Mouse (Mus musculus): ENCODE data around the gene Fam178b.

The Fam178b gene

DNA sequence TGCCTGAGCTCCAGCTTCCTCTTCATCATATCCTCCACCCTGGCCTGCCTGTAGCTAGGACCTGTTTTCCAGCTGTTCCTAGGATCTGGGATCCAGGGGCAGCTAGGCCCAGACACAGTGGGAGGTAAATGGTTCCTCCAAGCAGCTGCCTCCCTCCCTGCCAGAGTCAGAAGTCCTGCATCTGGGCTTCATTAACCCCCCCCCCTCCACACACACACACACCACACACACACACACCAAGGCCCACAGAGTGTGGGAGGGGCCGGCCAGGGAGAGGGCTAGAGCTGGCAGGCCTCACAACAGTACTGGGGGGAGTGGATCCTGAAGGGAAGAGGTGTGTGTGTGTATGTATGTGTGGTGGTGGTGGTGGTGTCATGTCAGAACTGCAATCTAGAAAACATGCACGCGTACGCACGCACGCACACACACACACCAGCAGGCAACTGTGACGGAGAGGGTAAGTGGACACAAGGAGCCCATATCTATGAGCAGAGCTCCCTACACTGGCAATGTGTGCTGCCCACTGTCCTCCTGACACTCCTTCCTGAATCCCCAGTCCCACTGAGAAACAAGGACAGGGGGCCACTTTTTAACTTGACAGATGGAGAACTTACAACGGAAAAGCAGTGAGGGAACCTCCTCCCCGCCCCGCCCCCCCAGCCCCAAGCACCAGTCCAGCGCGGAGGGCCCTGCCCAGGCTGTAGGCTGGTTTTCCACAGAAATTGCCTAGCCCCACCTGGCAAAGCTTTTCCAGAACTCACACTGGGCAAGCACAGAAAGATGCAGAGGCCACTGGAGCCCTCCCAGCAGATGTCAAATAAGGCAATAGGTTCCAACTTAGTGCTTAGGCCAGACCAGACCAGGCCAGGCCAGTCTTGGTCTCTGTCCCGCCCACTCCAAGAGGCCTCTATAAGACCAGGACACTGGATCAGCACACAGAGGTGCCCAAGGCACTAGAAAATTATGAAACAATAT is 94.2 kb downstream of the Fam178b start:
- no peak for DNase-seq (ENCODE audit: low spot score in 2 of 2)

DNA sequence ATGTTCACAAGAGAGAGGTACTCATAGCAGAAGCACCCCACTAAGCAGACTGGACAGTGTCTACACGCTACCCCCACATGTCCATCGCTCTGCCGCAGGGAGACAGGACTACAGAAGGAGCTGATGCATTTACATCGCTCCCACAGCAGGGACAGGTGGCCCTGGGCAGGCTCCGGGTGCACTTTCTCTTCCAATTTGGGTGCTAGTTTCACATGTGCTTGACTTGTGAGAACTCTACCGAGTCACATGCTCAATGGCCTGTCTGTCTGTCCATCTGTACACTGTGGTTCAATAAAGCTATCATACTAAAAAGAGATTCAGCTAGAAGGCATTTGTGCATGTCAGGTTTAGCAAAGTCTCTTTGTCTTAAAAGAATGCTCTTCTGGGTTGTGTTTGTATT is 95.1 kb downstream of the Fam178b start:
- no peak for DNase-seq (ENCODE audit: low spot score in 2 of 2)

DNA sequence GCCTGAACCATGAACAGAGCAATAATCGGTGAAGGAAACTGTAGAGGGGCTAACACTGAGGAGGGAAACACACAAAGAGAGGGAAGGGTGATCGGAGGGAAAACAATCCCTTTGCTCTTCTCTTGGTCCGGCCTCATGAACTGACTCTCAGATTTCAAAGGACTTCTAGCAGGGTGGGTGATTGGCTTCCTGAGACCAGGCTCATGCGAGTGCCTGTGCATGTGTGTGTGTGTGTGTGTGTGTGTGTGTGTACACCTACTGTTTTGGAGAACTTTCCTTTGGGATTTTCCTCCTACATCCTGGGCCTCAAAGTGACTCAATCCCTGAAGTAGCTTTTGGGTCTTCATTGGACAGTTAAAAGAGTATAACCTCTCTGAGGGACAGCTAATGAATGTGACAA is 96.7 kb downstream of the Fam178b start:
- DNase-seq (ENCODE audit: low spot score in 2 of 2): no peak

DNA sequence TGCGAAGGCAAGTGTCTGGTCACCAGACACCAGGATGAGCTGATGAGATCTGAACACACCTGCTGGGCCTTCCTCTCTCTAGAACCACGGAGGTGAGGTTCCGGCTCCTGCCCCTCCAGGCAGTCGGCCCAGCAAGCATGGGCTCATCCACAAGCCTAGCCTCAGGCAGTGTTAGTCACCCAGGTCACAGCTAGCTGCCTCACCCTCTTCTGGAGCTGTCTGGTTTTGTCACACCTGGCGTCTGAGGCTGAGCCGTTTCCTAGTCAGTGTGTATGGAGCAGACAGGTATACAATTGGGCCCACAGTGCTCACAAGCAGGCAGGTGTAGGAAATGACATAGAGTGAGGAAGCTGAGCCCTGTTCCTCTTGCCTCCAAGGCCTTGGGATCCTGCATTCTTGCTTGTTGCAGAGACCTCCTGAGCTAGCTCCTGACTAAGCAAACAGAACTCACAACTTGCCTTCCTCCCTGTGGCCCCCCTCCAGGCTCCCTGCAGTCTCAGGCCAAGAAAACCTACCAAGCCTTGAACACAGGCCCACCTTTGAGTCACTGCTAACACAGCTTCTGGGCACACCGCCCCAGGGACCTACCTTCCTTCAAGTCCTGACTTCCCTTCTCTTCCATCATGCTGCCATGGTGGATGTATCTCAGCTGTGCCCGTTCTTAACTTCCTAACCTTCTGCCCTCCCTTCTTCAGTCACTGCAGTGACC is 99.4 kb downstream of the Fam178b start:
- DNase-seq (ENCODE audit: low spot score in 2 of 2): no peak

DNA sequence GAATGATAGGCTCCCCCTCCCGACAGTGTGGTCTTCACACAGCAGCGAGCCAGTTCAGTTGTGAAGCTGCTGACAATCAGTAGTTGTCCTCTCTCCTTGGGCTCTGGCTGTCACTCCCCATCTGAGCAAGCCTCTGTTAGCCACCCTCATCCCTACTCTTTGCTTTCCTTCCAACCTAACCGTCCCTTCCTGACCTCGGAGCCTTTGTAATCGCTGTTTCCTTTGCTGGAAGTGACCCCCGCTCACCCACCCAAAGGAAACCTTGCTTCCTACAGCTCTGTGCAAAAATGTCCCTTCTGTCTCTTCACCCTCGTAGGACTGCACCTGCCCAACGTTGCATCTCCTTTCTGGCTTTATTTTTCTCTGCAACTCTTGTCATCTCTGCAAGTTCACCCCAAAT is 100.8 kb downstream of the Fam178b start:
- DNase-seq (ENCODE audit: low spot score in 2 of 2): no peak

- DNase-seq (ENCODE audit: low spot score in 2 of 2): no peak
Measured at GRCm38 (mm10) chr1:36581260-36581659, 101.7 kb downstream of the Fam178b start.

DNA sequence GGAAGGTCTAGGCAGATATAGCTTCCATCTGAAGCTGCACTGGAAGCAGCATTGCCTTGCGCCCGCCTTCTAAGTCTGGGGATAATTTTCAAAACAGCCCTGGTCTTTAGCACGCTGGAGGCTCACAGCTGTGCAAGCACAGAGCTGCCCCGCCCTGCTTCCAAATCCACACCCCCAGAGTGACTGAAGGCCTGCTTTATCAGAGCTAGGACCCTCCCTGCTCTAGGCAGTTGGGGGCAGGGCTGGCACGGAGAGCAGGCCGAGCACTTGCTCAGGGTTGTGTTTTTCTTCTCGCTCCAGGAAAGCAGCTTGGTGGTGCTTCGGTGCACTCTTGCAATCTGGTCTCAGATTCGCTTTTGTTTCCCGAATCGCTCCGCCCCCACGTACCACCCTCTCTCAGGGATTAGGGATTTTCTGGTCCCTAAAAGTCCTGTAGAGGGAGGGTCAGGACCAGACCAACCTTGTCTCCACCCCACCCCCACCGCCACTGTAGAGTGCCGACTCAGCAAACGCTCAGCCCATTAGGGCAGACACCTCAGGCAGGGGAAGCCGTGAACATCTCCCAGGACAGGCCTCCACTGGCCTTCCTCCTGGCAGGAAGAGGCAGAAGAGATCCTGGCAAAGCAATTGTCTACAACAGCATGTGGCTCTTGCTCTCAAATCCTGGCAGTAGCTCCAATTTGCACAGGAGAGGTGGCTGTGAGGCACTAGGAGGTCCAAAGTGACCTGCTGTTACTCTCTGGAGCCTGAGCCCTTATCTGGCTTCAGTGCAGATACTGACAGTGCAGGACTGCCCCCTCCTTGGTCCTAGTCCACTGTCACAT is 102.4 kb downstream of the Fam178b start:
- DNase-seq (ENCODE audit: low spot score in 2 of 2): no peak

- DNase-seq (ENCODE audit: low spot score in 2 of 2): no peak
Measured at GRCm38 (mm10) chr1:36579974-36580383, 103.0 kb downstream of the Fam178b start.

- no peak for DNase-seq (ENCODE audit: low spot score in 2 of 2)
Measured at GRCm38 (mm10) chr1:36576991-36577675, 105.8 kb downstream of the Fam178b start.

- DNase-seq (ENCODE audit: low spot score in 2 of 2): no peak
Measured at GRCm38 (mm10) chr1:36575347-36575746, 107.6 kb downstream of the Fam178b start.

DNA sequence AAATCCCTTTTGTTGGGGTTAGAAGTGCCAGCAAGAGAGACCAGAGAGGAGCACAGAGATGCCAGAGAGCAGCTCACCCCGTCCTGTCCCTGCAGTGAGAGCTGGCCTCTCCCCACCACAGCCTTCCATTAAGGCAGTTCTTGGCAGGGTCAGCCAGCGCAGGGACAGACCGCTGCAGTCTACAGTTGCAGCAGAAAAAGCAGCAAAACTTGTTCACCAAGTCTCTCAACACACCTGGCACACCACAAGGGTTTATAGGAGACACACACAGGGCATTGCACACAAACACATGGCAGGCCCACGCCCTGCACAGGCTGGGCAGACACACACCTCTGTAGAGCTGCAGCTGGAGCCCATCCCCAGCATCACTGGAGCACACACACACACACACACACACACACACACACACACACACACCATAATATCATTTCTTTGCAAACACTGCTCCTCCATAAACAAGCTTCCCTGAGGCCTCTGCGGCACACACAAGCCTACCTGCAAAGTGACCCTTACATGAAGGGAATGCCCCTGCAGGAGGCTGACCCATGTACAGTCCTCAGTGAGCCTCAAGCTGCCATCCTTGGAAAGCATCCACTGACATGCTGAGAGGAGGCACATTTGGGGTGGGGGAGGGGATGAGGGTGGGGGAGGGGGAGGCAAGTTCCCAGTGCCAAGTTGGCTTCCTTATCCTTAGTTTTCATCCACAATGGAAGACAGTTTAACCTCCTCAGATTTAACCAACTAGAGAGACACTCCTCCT is 108.6 kb downstream of the Fam178b start:
- DNase-seq (ENCODE audit: low spot score in 2 of 2): no peak

DNA sequence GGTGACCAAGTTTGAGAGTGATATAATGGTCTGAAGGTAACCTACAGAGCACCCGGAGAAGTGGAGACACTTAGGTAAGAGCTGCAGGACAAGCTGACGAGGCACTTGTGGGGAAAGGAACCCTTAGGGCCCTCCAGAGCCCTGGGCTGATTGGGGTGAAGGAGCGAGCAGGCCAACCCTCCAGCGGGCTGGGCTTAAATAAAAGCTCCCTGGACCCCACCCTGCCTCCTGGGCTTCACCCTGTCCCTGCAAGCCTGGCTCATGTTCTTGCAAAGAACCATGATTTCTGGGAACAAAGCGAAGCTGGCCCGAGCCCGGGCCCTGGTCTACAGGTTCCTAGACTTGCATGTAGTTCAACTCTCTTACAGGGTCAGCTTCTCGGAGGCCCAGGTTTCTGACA is 109.5 kb downstream of the Fam178b start:
- no peak for DNase-seq (ENCODE audit: low spot score in 2 of 2)

- DNase-seq (ENCODE audit: low spot score in 2 of 2): no peak
Measured at GRCm38 (mm10) chr1:36572709-36573108, 110.3 kb downstream of the Fam178b start.

DNA sequence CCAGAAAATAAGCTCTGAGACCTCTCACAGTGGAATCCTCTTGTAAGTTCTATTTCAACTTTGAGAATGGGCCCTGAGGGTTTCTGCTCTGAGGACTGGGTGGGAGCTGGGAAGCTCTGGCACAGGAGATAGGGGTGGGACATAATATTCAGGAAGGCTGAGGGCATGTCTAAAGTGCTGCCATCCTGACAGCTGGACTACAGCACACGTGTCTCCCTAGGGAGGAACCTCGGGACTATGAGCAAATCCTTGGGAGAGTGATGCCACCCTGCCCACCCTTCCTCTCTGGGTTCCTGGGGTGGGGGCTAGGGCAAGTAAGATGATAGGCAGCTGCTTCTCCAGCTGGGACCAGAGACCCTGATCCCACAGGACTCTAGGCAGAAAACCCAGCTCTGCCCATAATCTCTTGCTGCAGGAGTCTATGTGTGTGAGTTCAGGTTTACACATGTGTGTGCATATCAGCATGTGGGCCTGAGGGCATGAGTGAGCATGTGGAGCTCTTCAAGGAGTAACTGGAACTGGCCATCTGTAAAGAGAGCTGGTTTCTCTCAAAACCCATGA is 110.8 kb downstream of the Fam178b start:
- DNase-seq (ENCODE audit: low spot score in 2 of 2): no peak

DNA sequence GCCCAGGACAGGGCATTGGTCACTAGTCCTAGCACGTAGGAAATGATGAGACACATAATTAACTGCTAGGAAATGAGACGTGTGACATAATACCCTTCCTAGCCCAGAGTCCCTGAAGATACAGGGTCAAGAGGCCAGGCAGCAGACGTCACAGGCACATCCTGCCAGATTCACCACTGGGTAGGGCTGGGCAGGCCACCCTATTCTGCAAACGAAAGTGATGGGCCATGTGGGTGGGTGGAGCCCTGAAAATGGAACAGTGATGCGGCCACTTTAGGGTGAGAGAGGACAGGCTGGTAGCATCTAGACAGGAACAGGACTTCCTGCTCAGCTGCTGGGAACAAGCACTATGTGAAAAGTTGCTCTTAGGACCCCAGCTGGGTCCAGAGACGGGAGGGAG is 111.4 kb downstream of the Fam178b start:
- no peak for DNase-seq (ENCODE audit: low spot score in 2 of 2)

GRCm38 (mm10) chr1:36570320-36570719 is 112.7 kb downstream of the Fam178b start:
- no peak for DNase-seq (ENCODE audit: low spot score in 2 of 2)

DNA sequence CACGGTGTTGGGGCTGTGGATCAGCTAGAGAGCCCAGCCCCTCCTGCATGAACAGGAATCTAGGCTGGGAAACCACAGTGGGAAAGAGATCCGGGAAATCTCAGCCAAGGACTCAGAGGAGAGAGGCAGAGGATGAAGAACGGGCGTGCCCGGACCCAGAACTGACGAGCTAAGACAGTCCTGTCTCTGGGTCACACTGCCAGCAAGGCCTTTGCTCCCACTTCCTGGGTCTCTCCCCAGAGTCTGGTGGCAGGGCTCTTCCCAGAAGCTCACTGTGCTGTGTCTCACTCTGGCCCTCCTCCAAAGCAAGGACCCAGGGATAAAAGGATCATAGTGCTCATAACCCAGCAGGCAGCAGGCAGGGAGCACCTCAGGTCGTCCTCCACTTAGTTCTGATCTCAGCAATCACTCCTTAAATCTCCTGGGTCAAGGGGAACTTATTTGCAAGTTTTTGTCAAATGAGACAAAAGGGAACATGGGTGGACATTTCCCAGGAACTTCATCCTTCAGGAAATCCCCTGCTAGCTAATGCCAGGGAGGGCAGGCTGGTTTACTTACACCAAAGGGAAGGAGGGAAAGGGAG is 113.2 kb downstream of the Fam178b start:
- no peak for DNase-seq (ENCODE audit: low spot score in 2 of 2)

DNA sequence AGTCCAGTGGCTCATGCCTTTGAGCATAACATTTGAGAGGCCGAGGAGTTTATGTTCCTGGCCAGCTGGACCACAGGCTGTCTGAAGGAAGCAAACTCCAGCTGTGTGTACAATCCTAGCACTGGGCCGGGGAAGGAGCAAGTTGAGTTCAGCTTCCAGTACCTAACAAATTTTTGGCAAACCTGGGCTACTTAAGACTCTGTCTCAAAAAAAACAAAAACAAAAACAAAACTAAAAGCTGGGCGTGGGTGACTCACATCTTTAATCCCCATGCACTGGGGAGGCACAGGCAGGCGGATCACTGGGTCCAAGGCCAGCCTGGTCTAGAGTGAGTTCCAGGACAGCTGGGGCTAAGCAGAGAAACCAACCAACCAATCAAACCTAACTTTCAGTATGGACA is 114.2 kb downstream of the Fam178b start:
- no peak for DNase-seq (ENCODE audit: low spot score in 2 of 2)

GRCm38 (mm10) chr1:36567818-36568603 is 115.0 kb downstream of the Fam178b start:
- no peak for DNase-seq (ENCODE audit: low spot score in 2 of 2)
